Mouse (Mus musculus) cerebellum, adult 2 months (tissue): ENCODE data around the gene Lman1l.

Source experiments
- CTCF ChIP-seq: fragments of 200-500 bp; IDR thresholded peaks from 2 replicates; pipeline ENCODE4 v1.5.1; 2011; ENCODE audit warnings: low read depth, mild to moderate bottlenecking, control low read depth, low read length, moderate library complexity, borderline replicate concordance; ENCODE audit not compliant: insufficient read depth
- POLR2A ChIP-seq: fragments of 200-500 bp; IDR thresholded peaks from 2 replicates; pipeline ENCODE4 v1.6.1; 2011; ENCODE audit warnings: low read length, control low read depth, borderline replicate concordance; ENCODE audit not compliant: insufficient read depth

DNA sequence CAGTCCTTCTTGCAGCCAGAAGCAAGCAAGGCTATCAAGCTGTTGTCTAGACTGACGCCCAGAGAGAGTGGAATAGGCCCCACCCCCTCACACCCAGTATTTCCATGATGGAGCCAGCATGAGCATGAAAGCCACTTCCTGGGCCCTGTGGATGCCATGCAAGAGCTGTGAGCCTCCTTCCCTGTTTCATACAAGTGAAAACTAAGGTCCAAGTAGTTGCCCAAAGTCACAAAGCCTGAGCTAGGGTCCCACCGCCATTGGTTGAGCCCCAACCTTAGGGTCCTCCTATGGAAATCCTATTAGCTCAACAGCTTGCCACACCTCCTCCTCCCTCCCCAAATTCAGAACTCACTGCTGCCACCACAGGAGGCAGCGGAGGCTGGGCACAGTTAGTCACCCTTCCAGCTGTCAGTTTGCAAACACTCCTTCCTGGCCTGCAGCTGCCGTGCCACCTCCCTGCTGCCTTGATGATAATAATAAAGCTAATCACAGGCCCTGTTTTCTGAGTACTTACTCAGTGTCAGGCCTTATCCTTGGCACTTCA, 13.0 kb upstream of the Lman1l start:
- TF ChIP-seq CTCF (no peak), POLR2A (no peak)
